Mouse (Mus musculus) embryonic fibroblast, embryonic 13.5 days (primary cell): ENCODE results near the gene Pde5a.

ENCODE experiments used
- CTCF ChIP-seq: IDR thresholded peaks from 2 replicates; pipeline ENCODE4 v1.5.1; 2011; ENCODE audit warnings: mild to moderate bottlenecking, control low read depth, low read length, moderate library complexity, borderline replicate concordance; ENCODE audit not compliant: insufficient read depth
- POLR2A ChIP-seq: IDR thresholded peaks from 2 replicates; pipeline ENCODE4 v1.6.1; 2011; ENCODE audit warnings: low read depth, mild to moderate bottlenecking, control low read depth, low read length, moderate library complexity

DNA sequence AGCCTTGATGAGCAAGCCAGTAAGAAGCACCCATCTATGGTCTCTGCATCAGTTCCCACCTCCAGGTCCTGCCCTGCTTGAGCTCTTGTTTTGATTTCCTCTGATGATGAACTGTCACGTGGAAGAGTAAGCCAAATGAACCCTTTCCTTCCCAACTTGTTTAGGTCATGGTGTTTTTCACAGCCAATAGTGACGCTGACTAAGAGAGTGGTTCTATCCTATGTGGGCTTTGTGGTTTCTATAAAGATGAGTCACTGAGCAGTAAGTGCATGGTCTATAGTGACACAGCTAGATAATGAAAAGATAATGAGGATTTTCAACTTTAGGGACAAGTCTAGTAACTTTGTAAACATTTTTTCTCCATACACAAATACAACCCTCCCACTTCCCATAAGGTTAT is 10.1 kb upstream of the Pde5a start:
- no peak for TF ChIP-seq POLR2A
- TF ChIP-seq CTCF, result no peak
